ENCODE assay signal across 16 mouse cellular contexts in genomic region chr10:26327691-26328542, GRCm38 (mm10). TPM values are rescaled to one million over a fixed set of nuclear protein-coding genes. Genes with fewer than 3 reads are reported as not detected.
A peak's percentile ranks its signal among the peaks of the same experiment; 100 is the strongest.
DNase-seq lines count a peak whose midpoint lies in the region; ATAC-seq and TF ChIP-seq lines count a peak whose summit lies in the region.
"Had no signal": no experiment of that assay in that cellular context is flagged by ENCODE, and none has a peak within 500 bp of the region (broad histone marks: within the 10 kb centered on the region; RNA-seq: fewer than 3 reads in every experiment).

No protein-coding gene starts in this region.

- H3K4me3 ChIP-seq in forebrain, embryonic 16.5 days (replicated peaks; ENCODE audit: low read length): no peak overlapping the region
- H3K4me3 ChIP-seq in midbrain, embryonic 12.5 days: no peak overlapping the region
- no peak overlapping the region for H3K4me3 ChIP-seq in liver, postnatal 0 days (ENCODE audit: low read depth, low read length)
- H3K4me3 ChIP-seq: embryonic facial prominence, embryonic 12.5 days; heart, embryonic 13.5 days; intestine, embryonic 15.5 days; left cerebral cortex, adult 2 months; liver, embryonic 15.5 days; stomach, embryonic 15.5 days had no signal

- H3K9ac ChIP-seq in forebrain, embryonic 16.5 days (replicated peaks; ENCODE audit: low read depth, low read length): no peak overlapping the region
- no peak overlapping the region for H3K9ac ChIP-seq in midbrain, embryonic 12.5 days (replicated peaks)
- H3K9ac ChIP-seq in liver, postnatal 0 days (replicated peaks): no peak overlapping the region
- H3K9ac ChIP-seq: embryonic facial prominence, embryonic 12.5 days; heart, embryonic 13.5 days; intestine, embryonic 15.5 days; liver, embryonic 15.5 days; stomach, embryonic 15.5 days had no signal

- H3K9me3 ChIP-seq in forebrain, embryonic 16.5 days (ENCODE audit: control insufficient read depth, low read length): no peaks in the 10 kb centered on the region
- H3K9me3 ChIP-seq in midbrain, embryonic 12.5 days: no peaks in the 10 kb centered on the region
- H3K9me3 ChIP-seq in liver, postnatal 0 days (ENCODE audit: low read length): no peaks in the 10 kb centered on the region
- H3K9me3 ChIP-seq: embryonic facial prominence, embryonic 12.5 days; heart, embryonic 13.5 days; intestine, embryonic 15.5 days; liver, embryonic 15.5 days; stomach, embryonic 15.5 days had no signal

- no peak overlapping the region for H3K27ac ChIP-seq in forebrain, embryonic 16.5 days (ENCODE audit: low read length)
- 0 out of 2 replicates have a peak overlapping the region, but pooled peaks have one; percentile 30 for H3K27ac ChIP-seq in midbrain, embryonic 12.5 days (replicated peaks)
- no peak overlapping the region for H3K27ac ChIP-seq in liver, postnatal 0 days (ENCODE audit: low read depth)
- H3K27ac ChIP-seq: embryonic facial prominence, embryonic 12.5 days; heart, embryonic 13.5 days; intestine, embryonic 15.5 days; left cerebral cortex, adult 2 months; liver, embryonic 15.5 days; stomach, embryonic 15.5 days had no signal

- TF ChIP-seq EP300 in liver, postnatal 0 days (IDR thresholded peaks at IDR 0.05; ENCODE audit: low read depth): no peak

- no peak overlapping the region for H3K4me2 ChIP-seq in forebrain, embryonic 16.5 days (ENCODE audit: low read length)
- no peak overlapping the region; the same call in 1 of the 2 replicates for H3K4me2 ChIP-seq in midbrain, embryonic 12.5 days (replicated peaks)
- H3K4me2 ChIP-seq in liver, postnatal 0 days (ENCODE audit: low read depth, low read length): no peak overlapping the region
- H3K4me2 ChIP-seq: embryonic facial prominence, embryonic 12.5 days; heart, embryonic 13.5 days; intestine, embryonic 15.5 days; liver, embryonic 15.5 days; stomach, embryonic 15.5 days had no signal

- TF ChIP-seq CTCF in liver, postnatal 0 days (IDR thresholded peaks at IDR 0.05; ENCODE audit: low read depth): no peak

- peaks cover 4% of the 10 kb centered on the region for H3K4me1 ChIP-seq in forebrain, embryonic 16.5 days (replicated peaks; ENCODE audit: control insufficient read depth, insufficient read depth, low read length)
- peaks cover 9% of the 10 kb centered on the region; the same call in 1 of the 2 replicates for H3K4me1 ChIP-seq in midbrain, embryonic 12.5 days
- no peaks in the 10 kb centered on the region for H3K4me1 ChIP-seq in liver, postnatal 0 days (ENCODE audit: insufficient read depth)
- H3K4me1 ChIP-seq: embryonic facial prominence, embryonic 12.5 days; heart, embryonic 13.5 days; intestine, embryonic 15.5 days; liver, embryonic 15.5 days; stomach, embryonic 15.5 days had no signal

- intact Hi-C loops in heart, postnatal 25 days (cut with DNase I): no loop called here

- 10% methylated on average over 17 of the region's 17 CpGs for WGBS in forebrain, embryonic 16.5 days
- 17% methylated on average over 17 of the region's 17 CpGs for WGBS in midbrain, embryonic 12.5 days
- WGBS in liver, postnatal 0 days (ENCODE audit: insufficient replicate concordance): 82% methylated on average over 17 of the region's 17 CpGs

- no peaks in the 10 kb centered on the region for H3K27me3 ChIP-seq in forebrain, embryonic 16.5 days (replicated peaks; ENCODE audit: control insufficient read depth, insufficient read depth, low read length)
- peaks cover 4% of the 10 kb centered on the region; the same call in 1 of the 2 replicates for H3K27me3 ChIP-seq in midbrain, embryonic 12.5 days
- H3K27me3 ChIP-seq in liver, postnatal 0 days (ENCODE audit: insufficient read depth, low read length): no peaks in the 10 kb centered on the region
- H3K27me3 ChIP-seq: embryonic facial prominence, embryonic 12.5 days; heart, embryonic 13.5 days; intestine, embryonic 15.5 days; liver, embryonic 15.5 days; stomach, embryonic 15.5 days had no signal

- peaks cover 10% of the 10 kb centered on the region for H3K36me3 ChIP-seq in forebrain, embryonic 16.5 days (ENCODE audit: control insufficient read depth, insufficient read depth)
- peaks cover 36% of the 10 kb centered on the region for H3K36me3 ChIP-seq in midbrain, embryonic 12.5 days
- H3K36me3 ChIP-seq in liver, postnatal 0 days (replicated peaks; ENCODE audit: insufficient read depth, low read length): 0 out of 2 replicates have a peak, but pooled peaks cover 3% of the 10 kb centered on the region
- H3K36me3 ChIP-seq: liver, embryonic 15.5 days; stomach, embryonic 15.5 days had no signal

- ATAC-seq in forebrain, embryonic 16.5 days: peak; percentile 73
- peak; percentile 90 for ATAC-seq in midbrain, embryonic 12.5 days (ENCODE audit: low FRiP score, low read depth)
- ATAC-seq in erythroid progenitor cell, adult 5-6 weeks (replicated peaks; ENCODE audit: low FRiP score, poor library complexity, severe bottlenecking): no peak
- no peak for ATAC-seq in liver, postnatal 0 days
- ATAC-seq: intestine, embryonic 15.5 days had no signal

- peak; percentile 66 for DNase-seq in ES-CJ7 (ENCODE audit: low read depth, low spot score)
- DNase-seq in brain, adult 2 months (ENCODE audit: low read depth, low spot score): peak; percentile 46
- DNase-seq in gastrocnemius, postnatal 4 days (ENCODE audit: low spot score in 2 of 2): no peak
- DNase-seq in heart, postnatal 25 days (ENCODE audit: low spot score): no peak
- DNase-seq in liver, postnatal 0 days: no peak
- DNase-seq: kidney, postnatal 36 days; right cerebral cortex, adult 18-20 months had no signal

RNA-seq across cellular contexts. Expression of gene L3mbtl3, which starts 47.9 kb away (rescaled TPM):
- 28.0 and 28.5 TPM in 2 replicates for polyA plus RNA-seq in forebrain, embryonic 16.5 days (2015; fragmentation: Nextera tagmentation; extraction: Ambion mirVana)
- polyA plus RNA-seq in midbrain, embryonic 12.5 days (2016; fragmentation: Nextera tagmentation; extraction: Ambion mirVana): 26.5 and 27.3 TPM in 2 replicates
- 10 to 100 TPM; 10.6 to 11.2 TPM for total RNA-seq in gastrocnemius, postnatal 4 days (2021)
- 2.1 and 6.8 TPM in 2 replicates for total RNA-seq in erythroid progenitor cell, adult 5-6 weeks (2015; ENCODE audit: low replicate concordance)
- 2.1 and 2.9 TPM in 2 replicates for total RNA-seq in erythroid progenitor cell, adult 5-6 weeks (2017; ENCODE audit: low replicate concordance)
- 1 to 10 TPM; 6.7 to 8.2 TPM for total RNA-seq in heart, postnatal 25 days (2021)
- 2.0 and 2.3 TPM in 2 replicates for polyA plus RNA-seq in liver, postnatal 0 days (2015; fragmentation: Nextera tagmentation; extraction: Ambion mirVana)

Comparison
In these comparisons a context has a peak if more than half of its experiments do, and no peak if none do; other contexts are left out.
1. DNase-seq: peak in ES-CJ7 (single experiment) and brain, adult 2 months (single experiment); none in gastrocnemius, postnatal 4 days (0 of 2), heart, postnatal 25 days (single experiment) and liver, postnatal 0 days (single experiment).
2. ATAC-seq: peak in forebrain, embryonic 16.5 days (single experiment) and midbrain, embryonic 12.5 days (single experiment); none in erythroid progenitor cell, adult 5-6 weeks (single experiment) and liver, postnatal 0 days (single experiment).